Mouse (Mus musculus): ENCODE measurements around the gene Ino80. TPM values are rescaled to one million over a fixed set of nuclear protein-coding genes. Genes with fewer than 3 reads are reported as not detected.
"Not testable (repeated sequence)": the region's sequence is repeated elsewhere in the genome, so short reads cannot be mapped to it uniquely, and the experiment has no call there.

Ino80 gene
- 7.9 and 9.9 TPM in 2 replicates for polyA plus RNA-seq (2011; ENCODE audit: insufficient read depth, insufficient read length, low replicate concordance, missing spikeins)

DNA sequence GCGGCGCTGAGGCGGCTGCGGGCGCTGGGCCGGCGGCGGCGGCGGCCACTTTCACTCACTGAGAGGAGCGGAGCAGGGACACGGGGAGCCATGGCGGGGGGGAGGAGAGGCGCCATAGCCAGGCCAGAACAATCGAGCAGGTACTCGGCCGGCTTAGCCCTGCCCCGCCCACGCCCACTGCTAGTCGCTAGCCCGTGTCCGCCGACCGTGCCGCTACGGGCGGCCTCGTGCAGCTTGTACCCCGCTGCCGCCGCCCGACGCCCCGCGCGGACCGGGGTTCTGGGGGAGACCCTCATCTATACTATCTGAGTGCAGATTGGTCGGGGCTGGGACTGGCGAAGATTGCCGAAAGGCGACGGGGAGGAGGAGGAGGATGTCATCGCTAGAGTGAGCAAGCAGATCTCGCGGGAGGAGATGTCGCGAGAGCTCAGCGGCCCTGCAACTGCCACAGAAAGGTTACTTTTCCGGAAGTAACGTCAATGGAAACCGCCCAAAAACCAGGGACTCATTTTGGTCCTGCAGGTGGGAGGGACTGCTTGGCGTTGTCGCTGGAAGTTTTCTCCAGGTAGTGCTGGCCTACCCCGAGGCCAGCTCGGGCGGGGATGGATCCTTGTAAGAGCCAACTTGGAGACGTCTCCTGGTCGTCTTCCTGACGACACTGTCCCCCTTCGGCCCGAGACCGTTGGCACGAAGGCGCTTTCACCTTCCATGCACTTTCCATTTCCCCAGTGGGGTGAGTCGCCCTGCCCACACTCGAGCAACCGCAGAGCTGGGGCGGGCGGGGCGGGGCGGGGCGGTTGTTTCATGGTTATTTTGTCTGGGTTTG, at the start of gene Ino80:
Gene Ino80, minus strand, starts transcription at position 117 of the 826 bp plus-strand sequence.
- Histone ChIP-seq H3K4me3 (replicated peaks; ENCODE audit: control insufficient read depth, low read depth, low read length) (peak within 1 kb of the TSS; percentile 86), H3K4me1 (ENCODE audit: control insufficient read depth, insufficient read depth, low read length) (no peaks in the 10 kb centered on the region; the same call in 1 of the 2 replicates), H3K27ac (ENCODE audit: control insufficient read depth, insufficient read depth, low read depth, low read length, poor library complexity) (peak within 1 kb of the TSS; percentile 97)
- no peak; the same call in 1 of the 2 replicates for TF ChIP-seq CTCF (IDR thresholded peaks at IDR 0.05; ENCODE audit: control insufficient read depth, insufficient read depth, low read length)
- TF ChIP-seq POLR2A (IDR thresholded peaks at IDR 0.05; ENCODE audit: borderline replicate concordance, control insufficient read depth, low read depth, low read length): peak; percentile 86
- WGBS: under 1% methylated on average over 70 of the region's 72 CpGs

DNA sequence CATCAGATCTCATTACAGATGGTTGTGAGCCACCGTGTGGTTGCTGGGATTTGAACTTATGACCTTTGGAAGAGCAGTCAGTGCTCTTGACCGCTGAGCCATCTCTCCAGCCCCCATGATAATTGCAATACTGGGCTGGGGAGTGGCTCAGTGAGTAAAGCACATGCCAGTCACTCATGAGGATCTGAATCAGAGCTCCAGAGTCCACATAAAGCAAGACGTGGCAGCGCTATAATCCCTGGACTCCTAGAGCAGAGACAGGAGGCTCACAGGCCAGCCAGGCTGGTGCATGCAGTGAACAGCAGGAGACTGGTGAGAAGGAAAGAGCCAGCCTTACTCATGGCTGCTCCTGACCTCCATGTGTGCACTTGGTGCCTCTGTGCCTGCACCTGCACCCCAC, 47.9 kb upstream of the Ino80 start:
- 80% methylated on average over 4 of the region's 4 CpGs for WGBS
- TF ChIP-seq CTCF (IDR thresholded peaks at IDR 0.05; ENCODE audit: control insufficient read depth, insufficient read depth, low read length) (no peak), POLR2A (IDR thresholded peaks at IDR 0.05; ENCODE audit: borderline replicate concordance, control insufficient read depth, low read depth, low read length) (no peak)
- Histone ChIP-seq H3K4me3 (replicated peaks; ENCODE audit: control insufficient read depth, low read depth, low read length) (no peak overlapping the region), H3K4me1 (ENCODE audit: control insufficient read depth, insufficient read depth, low read length) (no peaks in the 10 kb centered on the region), H3K27ac (ENCODE audit: control insufficient read depth, insufficient read depth, low read depth, low read length, poor library complexity) (no peak overlapping the region)

DNA sequence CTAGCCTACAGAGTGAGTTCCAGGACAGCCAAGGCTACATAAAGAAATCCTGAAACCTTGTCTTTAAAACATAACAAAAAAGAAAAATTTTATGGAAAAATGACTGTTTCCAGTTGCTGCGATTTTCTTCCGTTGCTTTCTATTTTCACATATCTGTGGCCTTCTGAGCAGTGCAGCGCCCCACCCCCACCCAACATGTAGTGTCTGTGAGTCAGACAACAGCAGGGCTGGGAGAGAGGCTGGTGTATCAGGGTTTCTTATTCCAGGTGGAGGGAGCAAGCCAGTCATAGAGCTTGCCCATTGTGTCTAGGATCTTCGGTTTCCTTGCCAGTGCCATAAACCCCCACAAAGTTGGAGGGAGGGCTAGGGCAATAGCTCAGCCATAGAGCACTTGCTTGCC, 46.3 kb upstream of the Ino80 start:
- TF ChIP-seq POLR2A (IDR thresholded peaks at IDR 0.05; ENCODE audit: borderline replicate concordance, control insufficient read depth, low read depth, low read length) (no peak), CTCF (IDR thresholded peaks at IDR 0.05; ENCODE audit: control insufficient read depth, insufficient read depth, low read length) (no peak)
- WGBS: 73% methylated on average over 4 of the region's 4 CpGs
- H3K4me3 ChIP-seq (replicated peaks; ENCODE audit: control insufficient read depth, low read depth, low read length): no peak overlapping the region

DNA sequence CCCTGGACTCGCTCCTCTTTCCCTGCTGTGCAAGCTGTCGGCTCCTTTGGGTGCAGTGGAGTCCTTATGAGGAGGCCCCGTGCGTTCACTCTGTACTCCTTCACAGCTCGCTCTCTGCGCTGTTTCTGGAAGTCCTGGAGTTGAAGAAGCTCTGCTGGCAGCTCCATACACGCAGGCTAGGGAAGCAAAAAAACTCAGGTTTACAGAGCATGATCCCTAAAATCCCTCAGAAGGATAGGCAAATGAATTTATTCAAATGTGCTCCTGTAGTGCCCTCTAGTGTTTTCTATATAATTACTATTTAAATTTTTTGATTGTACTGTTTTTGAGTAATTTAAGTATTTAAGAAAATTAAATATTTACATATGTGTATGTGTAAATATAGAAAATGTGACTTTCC, 43.1 kb upstream of the Ino80 start:
- no peaks in the 10 kb centered on the region; the same call in 1 of the 2 replicates for H3K4me1 ChIP-seq (ENCODE audit: control insufficient read depth, insufficient read depth, low read length)
- no peak for TF ChIP-seq CTCF (IDR thresholded peaks at IDR 0.05; ENCODE audit: control insufficient read depth, insufficient read depth, low read length)
- TF ChIP-seq POLR2A (IDR thresholded peaks at IDR 0.05; ENCODE audit: borderline replicate concordance, control insufficient read depth, low read depth, low read length): no peak
- WGBS: 73% methylated on average over 7 of the region's 7 CpGs
- H3K27ac ChIP-seq (ENCODE audit: control insufficient read depth, insufficient read depth, low read depth, low read length, poor library complexity): no peak overlapping the region
- no peak overlapping the region for H3K4me3 ChIP-seq (replicated peaks; ENCODE audit: control insufficient read depth, low read depth, low read length)

More for the DNA sequence above, 46.3 kb upstream of the Ino80 start:
- H3K27ac ChIP-seq (ENCODE audit: control insufficient read depth, insufficient read depth, low read depth, low read length, poor library complexity): no peak overlapping the region
- no peaks in the 10 kb centered on the region for H3K4me1 ChIP-seq (ENCODE audit: control insufficient read depth, insufficient read depth, low read length)

DNA sequence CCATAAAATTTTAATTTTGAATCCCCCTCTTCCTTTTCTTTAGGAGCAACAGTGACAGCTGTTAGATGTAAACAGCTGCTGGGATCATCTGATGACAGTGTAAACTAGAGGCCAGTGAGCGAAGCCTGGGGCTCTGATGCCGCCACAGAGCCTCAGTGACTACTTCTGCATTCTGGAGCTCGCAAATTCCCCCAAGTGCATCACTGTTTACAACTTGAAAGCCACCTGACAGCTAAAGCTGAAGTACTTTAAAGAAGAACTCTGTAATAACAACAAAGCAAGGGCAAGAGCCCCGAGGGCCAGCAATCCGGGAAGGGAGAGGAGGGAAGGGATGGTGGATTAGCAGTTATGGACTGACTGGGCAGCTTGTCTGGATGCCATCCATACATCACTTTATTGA, 39.3 kb upstream of the Ino80 start:
- no peak overlapping the region for H3K27ac ChIP-seq (ENCODE audit: control insufficient read depth, insufficient read depth, low read depth, low read length, poor library complexity)
- H3K4me1 ChIP-seq (ENCODE audit: control insufficient read depth, insufficient read depth, low read length): peaks cover 1% of the 10 kb centered on the region; the same call in 1 of the 2 replicates
- TF ChIP-seq CTCF (IDR thresholded peaks at IDR 0.05; ENCODE audit: control insufficient read depth, insufficient read depth, low read length) (no peak), POLR2A (IDR thresholded peaks at IDR 0.05; ENCODE audit: borderline replicate concordance, control insufficient read depth, low read depth, low read length) (no peak)
- WGBS: 43% methylated on average over 5 of the region's 5 CpGs
- no peak overlapping the region for H3K4me3 ChIP-seq (replicated peaks; ENCODE audit: control insufficient read depth, low read depth, low read length)

DNA sequence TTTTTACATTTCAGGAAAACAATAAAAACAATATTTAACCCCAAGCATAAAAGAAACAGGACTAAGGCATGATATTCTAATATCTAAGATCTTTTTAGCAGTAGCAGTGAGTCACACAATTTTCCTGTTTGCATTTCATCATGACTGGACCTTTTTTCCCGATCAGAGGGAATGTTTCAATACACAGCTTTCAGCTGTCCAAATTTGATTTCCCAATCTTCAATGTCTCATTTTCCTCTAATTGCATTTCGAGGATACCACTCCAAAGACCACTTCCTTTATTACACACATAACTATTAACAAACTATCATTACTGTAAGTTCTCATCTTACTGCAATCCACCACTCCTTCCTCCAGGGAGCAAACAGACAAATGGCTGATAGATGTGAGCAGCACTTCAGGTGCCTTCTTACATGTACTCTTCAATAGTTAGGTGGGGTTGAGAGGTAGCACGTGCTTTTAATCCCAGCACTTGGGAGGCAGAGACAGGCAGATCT, 36.6 kb upstream of the Ino80 start:
- H3K27ac ChIP-seq (ENCODE audit: control insufficient read depth, insufficient read depth, low read depth, low read length, poor library complexity): no peak overlapping the region
- WGBS: 31% methylated on average over 3 of the region's 3 CpGs
- H3K4me3 ChIP-seq (replicated peaks; ENCODE audit: control insufficient read depth, low read depth, low read length): no peak overlapping the region
- TF ChIP-seq POLR2A (IDR thresholded peaks at IDR 0.05; ENCODE audit: borderline replicate concordance, control insufficient read depth, low read depth, low read length): no peak
- no peak for TF ChIP-seq CTCF (IDR thresholded peaks at IDR 0.05; ENCODE audit: control insufficient read depth, insufficient read depth, low read length)
- peaks cover 1% of the 10 kb centered on the region; the same call in 1 of the 2 replicates for H3K4me1 ChIP-seq (ENCODE audit: control insufficient read depth, insufficient read depth, low read length)

DNA sequence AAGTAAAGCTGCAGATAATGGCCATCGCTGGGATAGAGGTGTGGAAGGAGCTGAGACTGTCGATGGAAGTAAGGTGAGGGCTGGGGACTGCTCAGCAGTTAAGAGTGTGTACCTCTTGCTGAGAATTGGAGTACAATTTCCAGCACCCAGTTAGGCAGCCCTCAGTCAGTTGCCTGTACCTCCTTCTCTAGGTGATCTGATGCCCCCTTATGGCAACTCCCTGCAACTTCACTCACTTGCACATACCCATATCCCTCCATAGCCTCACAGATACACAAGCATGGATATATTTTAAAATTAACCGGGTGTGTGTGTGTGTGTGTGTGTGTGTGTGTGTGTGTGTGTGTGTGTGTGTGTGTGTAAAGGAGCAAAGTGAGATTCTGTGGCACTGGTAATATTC, 34.8 kb upstream of the Ino80 start:
- H3K27ac ChIP-seq (ENCODE audit: control insufficient read depth, insufficient read depth, low read depth, low read length, poor library complexity): no peak overlapping the region
- no peak for TF ChIP-seq POLR2A (IDR thresholded peaks at IDR 0.05; ENCODE audit: borderline replicate concordance, control insufficient read depth, low read depth, low read length)
- TF ChIP-seq CTCF (IDR thresholded peaks at IDR 0.05; ENCODE audit: control insufficient read depth, insufficient read depth, low read length): peak; percentile 27; the same call in 1 of the 2 replicates
- H3K4me3 ChIP-seq (replicated peaks; ENCODE audit: control insufficient read depth, low read depth, low read length): no peak overlapping the region
- peaks cover 3% of the 10 kb centered on the region for H3K4me1 ChIP-seq (ENCODE audit: control insufficient read depth, insufficient read depth, low read length)
- whole genome bisulfite sequencing: 78% methylated on average over 3 of the region's 3 CpGs

DNA sequence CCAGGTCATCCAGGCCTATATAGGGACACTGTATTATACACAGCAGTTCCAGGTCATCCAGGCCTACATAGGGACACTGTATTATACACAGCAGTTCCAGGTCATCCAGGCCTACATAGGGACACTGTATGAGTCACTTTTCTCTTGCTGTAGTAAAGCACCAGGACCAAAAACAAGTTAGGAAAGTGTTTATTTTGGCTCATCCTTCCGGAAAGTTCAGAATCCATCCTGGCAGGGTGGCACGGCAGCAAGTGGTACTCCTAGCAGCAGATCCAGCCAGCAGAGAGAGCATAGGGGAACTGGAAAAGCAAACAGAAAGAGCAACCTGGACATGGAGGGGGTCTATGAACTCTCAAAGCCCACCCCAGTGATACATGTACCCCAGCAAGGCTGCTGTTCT, 33.4 kb upstream of the Ino80 start:
- 76% methylated on average over 2 of the region's 2 CpGs for WGBS
- TF ChIP-seq CTCF (IDR thresholded peaks at IDR 0.05; ENCODE audit: control insufficient read depth, insufficient read depth, low read length) (no peak), POLR2A (IDR thresholded peaks at IDR 0.05; ENCODE audit: borderline replicate concordance, control insufficient read depth, low read depth, low read length) (no peak)
- Histone ChIP-seq H3K4me1 (ENCODE audit: control insufficient read depth, insufficient read depth, low read length) (peaks cover 3% of the 10 kb centered on the region), H3K4me3 (replicated peaks; ENCODE audit: control insufficient read depth, low read depth, low read length) (no peak overlapping the region), H3K27ac (ENCODE audit: control insufficient read depth, insufficient read depth, low read depth, low read length, poor library complexity) (no peak overlapping the region)

DNA sequence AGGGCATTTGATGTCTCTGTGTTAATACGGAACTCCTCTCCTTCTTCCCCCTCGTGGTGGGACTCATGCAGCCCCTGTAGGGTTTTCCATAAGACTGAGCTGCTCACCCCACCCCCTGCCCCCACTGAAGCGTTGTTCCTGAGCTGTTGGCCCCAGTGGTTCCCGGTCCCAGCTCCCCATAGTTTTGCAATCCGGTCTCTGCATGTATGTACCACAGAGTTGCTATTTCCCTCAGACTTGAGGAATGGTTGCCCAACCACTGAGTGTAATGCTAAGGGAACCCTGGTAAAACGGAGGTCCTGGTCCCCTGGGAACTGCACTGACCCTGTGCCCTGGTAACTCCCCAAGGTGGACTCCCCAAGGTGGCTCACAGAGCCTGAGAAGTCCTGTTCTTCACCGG, 31.0 kb upstream of the Ino80 start:
- H3K27ac ChIP-seq (ENCODE audit: control insufficient read depth, insufficient read depth, low read depth, low read length, poor library complexity); H3K4me3 ChIP-seq (replicated peaks; ENCODE audit: control insufficient read depth, low read depth, low read length); H3K4me1 ChIP-seq (ENCODE audit: control insufficient read depth, insufficient read depth, low read length): not testable (repeated sequence)
- 39% methylated on average over 7 of the region's 7 CpGs for WGBS
